Mouse (Mus musculus): Measurements from ENCODE around the gene Camta1. TPM values are rescaled to one million over a fixed set of nuclear protein-coding genes. Genes with fewer than 3 reads are reported as not detected.

Gene Camta1
- total and polyA plus RNA-seq, 2 experiments, result 2.7 to 6.1 TPM

GRCm38 (mm10) chr4:151506701-151507100, 355.0 kb downstream of the Camta1 start:
- H3K4me3 ChIP-seq (ENCODE audit: insufficient read depth, low read depth, low read length), result no peak overlapping the region
- WGBS, result 75% methylated on average over 6 of the region's 6 CpGs
- no peaks in the 10 kb centered on the region for H3K27me3 ChIP-seq (ENCODE audit: control insufficient read depth, insufficient read depth, low read length)
- H3K79me2 ChIP-seq (ENCODE audit: control insufficient read depth, insufficient read depth, low read length), result no peaks in the 10 kb centered on the region
- no peaks in the 10 kb centered on the region for H3K4me1 ChIP-seq (ENCODE audit: control insufficient read depth, insufficient read depth, low read length)
- no peak overlapping the region for H3K9ac ChIP-seq (ENCODE audit: low read depth, low read length)
- H3K36me3 ChIP-seq (ENCODE audit: control insufficient read depth, insufficient read depth, low read length), result no peaks in the 10 kb centered on the region
- no peak overlapping the region for H3K27ac ChIP-seq (replicated peaks; ENCODE audit: insufficient read depth, low read depth, low read length)
- TF ChIP-seq CTCF (IDR thresholded peaks at IDR 0.05; ENCODE audit: low read depth, low read length) (no peak), POLR2A (IDR thresholded peaks at IDR 0.05; ENCODE audit: extremely low read depth, insufficient read depth, low read length) (no peak)
- DNase-seq (ENCODE audit: extremely low read depth, low read depth, low spot score), result no peak

GRCm38 (mm10) chr4:151498481-151499276, 363.0 kb downstream of the Camta1 start:
- H3K4me3 ChIP-seq (ENCODE audit: insufficient read depth, low read depth, low read length), result no peak overlapping the region
- WGBS, result 88% methylated on average over 5 of the region's 5 CpGs
- H3K36me3 ChIP-seq (ENCODE audit: control insufficient read depth, insufficient read depth, low read length), result no peaks in the 10 kb centered on the region
- TF ChIP-seq CTCF (IDR thresholded peaks at IDR 0.05; ENCODE audit: low read depth, low read length) (peak; percentile 24; the same call in 1 of the 2 replicates), POLR2A (IDR thresholded peaks at IDR 0.05; ENCODE audit: extremely low read depth, insufficient read depth, low read length) (no peak)
- no peaks in the 10 kb centered on the region for H3K4me1 ChIP-seq (ENCODE audit: control insufficient read depth, insufficient read depth, low read length)
- H3K27me3 ChIP-seq (ENCODE audit: control insufficient read depth, insufficient read depth, low read length), result no peaks in the 10 kb centered on the region
- H3K27ac ChIP-seq (replicated peaks; ENCODE audit: insufficient read depth, low read depth, low read length), result no peak overlapping the region
- no peak for DNase-seq (ENCODE audit: extremely low read depth, low read depth, low spot score)
- H3K79me2 ChIP-seq (ENCODE audit: control insufficient read depth, insufficient read depth, low read length), result no peaks in the 10 kb centered on the region
- no peak overlapping the region for H3K9ac ChIP-seq (ENCODE audit: low read depth, low read length)

GRCm38 (mm10) chr4:151496581-151496980, 365.1 kb downstream of the Camta1 start:
- Histone ChIP-seq H3K4me3 (ENCODE audit: insufficient read depth, low read depth, low read length) (no peak overlapping the region), H3K79me2 (ENCODE audit: control insufficient read depth, insufficient read depth, low read length) (no peaks in the 10 kb centered on the region), H3K36me3 (ENCODE audit: control insufficient read depth, insufficient read depth, low read length) (no peaks in the 10 kb centered on the region), H3K27me3 (ENCODE audit: control insufficient read depth, insufficient read depth, low read length) (no peaks in the 10 kb centered on the region), H3K9ac (ENCODE audit: low read depth, low read length) (no peak overlapping the region), H3K27ac (replicated peaks; ENCODE audit: insufficient read depth, low read depth, low read length) (no peak overlapping the region), H3K4me1 (ENCODE audit: control insufficient read depth, insufficient read depth, low read length) (no peaks in the 10 kb centered on the region)
- no peak for DNase-seq (ENCODE audit: extremely low read depth, low read depth, low spot score)
- WGBS, result 82% methylated on average over 5 of the region's 5 CpGs
- TF ChIP-seq POLR2A (IDR thresholded peaks at IDR 0.05; ENCODE audit: extremely low read depth, insufficient read depth, low read length) (no peak), CTCF (IDR thresholded peaks at IDR 0.05; ENCODE audit: low read depth, low read length) (no peak)

- Histone ChIP-seq H3K4me1 (ENCODE audit: control insufficient read depth, insufficient read depth, low read length) (no peaks in the 10 kb centered on the region), H3K4me3 (ENCODE audit: insufficient read depth, low read depth, low read length) (no peak overlapping the region), H3K79me2 (ENCODE audit: control insufficient read depth, insufficient read depth, low read length) (no peaks in the 10 kb centered on the region), H3K27ac (replicated peaks; ENCODE audit: insufficient read depth, low read depth, low read length) (no peak overlapping the region), H3K36me3 (ENCODE audit: control insufficient read depth, insufficient read depth, low read length) (no peaks in the 10 kb centered on the region), H3K27me3 (ENCODE audit: control insufficient read depth, insufficient read depth, low read length) (no peaks in the 10 kb centered on the region), H3K9ac (ENCODE audit: low read depth, low read length) (no peak overlapping the region)
- 57% methylated on average over 11 of the region's 11 CpGs for WGBS
- TF ChIP-seq POLR2A (IDR thresholded peaks at IDR 0.05; ENCODE audit: extremely low read depth, insufficient read depth, low read length) (no peak), CTCF (IDR thresholded peaks at IDR 0.05; ENCODE audit: low read depth, low read length) (no peak)
- DNase-seq (ENCODE audit: extremely low read depth, low read depth, low spot score), result no peak
Observed at GRCm38 (mm10) chr4:151495276-151495882, 366.3 kb downstream of the Camta1 start.

- H3K27me3 ChIP-seq (ENCODE audit: control insufficient read depth, insufficient read depth, low read length), result no peaks in the 10 kb centered on the region
- H3K4me3 ChIP-seq (ENCODE audit: insufficient read depth, low read depth, low read length), result no peak overlapping the region
- H3K36me3 ChIP-seq (ENCODE audit: control insufficient read depth, insufficient read depth, low read length), result no peaks in the 10 kb centered on the region
- no peaks in the 10 kb centered on the region for H3K4me1 ChIP-seq (ENCODE audit: control insufficient read depth, insufficient read depth, low read length)
- WGBS, result 81% methylated on average over 10 of the region's 10 CpGs
- TF ChIP-seq POLR2A (IDR thresholded peaks at IDR 0.05; ENCODE audit: extremely low read depth, insufficient read depth, low read length) (no peak), CTCF (IDR thresholded peaks at IDR 0.05; ENCODE audit: low read depth, low read length) (no peak)
- no peak for DNase-seq (ENCODE audit: extremely low read depth, low read depth, low spot score)
- no peak overlapping the region for H3K27ac ChIP-seq (replicated peaks; ENCODE audit: insufficient read depth, low read depth, low read length)
- no peak overlapping the region for H3K9ac ChIP-seq (ENCODE audit: low read depth, low read length)
- no peaks in the 10 kb centered on the region for H3K79me2 ChIP-seq (ENCODE audit: control insufficient read depth, insufficient read depth, low read length)
Observed at GRCm38 (mm10) chr4:151492786-151493185, 368.9 kb downstream of the Camta1 start.

- 71% methylated on average over 8 of the region's 8 CpGs for WGBS
- Histone ChIP-seq H3K27ac (replicated peaks; ENCODE audit: insufficient read depth, low read depth, low read length) (no peak overlapping the region), H3K4me1 (ENCODE audit: control insufficient read depth, insufficient read depth, low read length) (no peaks in the 10 kb centered on the region), H3K4me3 (ENCODE audit: insufficient read depth, low read depth, low read length) (no peak overlapping the region), H3K9ac (ENCODE audit: low read depth, low read length) (no peak overlapping the region), H3K27me3 (ENCODE audit: control insufficient read depth, insufficient read depth, low read length) (no peaks in the 10 kb centered on the region), H3K36me3 (ENCODE audit: control insufficient read depth, insufficient read depth, low read length) (no peaks in the 10 kb centered on the region), H3K79me2 (ENCODE audit: control insufficient read depth, insufficient read depth, low read length) (no peaks in the 10 kb centered on the region)
- no peak for DNase-seq (ENCODE audit: extremely low read depth, low read depth, low spot score)
- no peak for TF ChIP-seq POLR2A (IDR thresholded peaks at IDR 0.05; ENCODE audit: extremely low read depth, insufficient read depth, low read length)
- TF ChIP-seq CTCF (IDR thresholded peaks at IDR 0.05; ENCODE audit: low read depth, low read length), result no peak
Observed at GRCm38 (mm10) chr4:151483977-151484313, 377.7 kb downstream of the Camta1 start.

Measured in liver, adult 2 months (tissue).